Mouse (Mus musculus) layer of hippocampus, adult 9-10 months (tissue): ENCODE measurements at regions not wholly inside any gene's neighbourhood (a gene's known extent, or its start where the extent isn't known, plus 50 kb on each side); places are given as distances from the start of the nearest gene placed in this dataset.

Experiments used
- DNase-seq: peaks from one replicate; pipeline ENCODE4 v3.0.0; 2022; ENCODE audit warnings: low spot score

DNA sequence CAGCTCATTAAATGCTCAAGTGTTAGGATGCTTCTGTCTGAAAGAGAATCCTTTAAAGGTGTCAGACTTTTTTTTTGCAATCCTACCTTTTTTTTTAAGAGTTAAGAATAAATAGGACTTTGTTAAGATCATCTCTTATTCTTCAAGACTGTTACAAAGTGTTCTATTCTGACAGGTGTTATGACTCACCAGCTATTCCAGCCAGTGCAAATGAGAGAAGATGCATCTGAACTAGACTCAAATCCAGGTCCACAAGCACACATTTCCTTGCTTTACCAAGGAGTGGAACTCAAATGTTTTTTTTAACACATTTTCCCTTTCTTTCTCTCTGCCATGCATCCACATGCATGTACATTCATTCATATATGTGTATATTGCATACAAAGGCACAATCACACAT is 98.4 kb upstream of the Atp10a start:
- no peak for DNase-seq

DNA sequence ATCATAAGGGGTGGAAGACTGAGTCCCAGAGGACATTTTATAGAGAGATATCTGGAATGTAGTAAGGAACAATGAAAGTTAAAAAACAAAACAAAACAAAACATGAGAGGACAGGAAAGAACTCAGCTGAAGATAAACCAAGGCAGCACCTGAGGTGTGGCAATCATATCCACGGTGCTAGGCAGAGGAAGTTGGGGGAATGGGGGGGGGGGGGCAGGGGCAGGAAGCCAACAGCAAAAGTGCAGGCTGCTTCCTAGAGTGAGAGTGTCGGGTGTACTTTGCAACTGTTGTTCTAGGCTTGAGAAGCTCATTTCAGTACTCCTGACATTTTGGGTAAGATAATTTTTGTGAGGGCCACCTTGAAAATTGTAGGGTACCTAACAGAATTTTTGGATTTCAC is 87.2 kb upstream of the Atp10a start:
- DNase-seq = no peak

DNA sequence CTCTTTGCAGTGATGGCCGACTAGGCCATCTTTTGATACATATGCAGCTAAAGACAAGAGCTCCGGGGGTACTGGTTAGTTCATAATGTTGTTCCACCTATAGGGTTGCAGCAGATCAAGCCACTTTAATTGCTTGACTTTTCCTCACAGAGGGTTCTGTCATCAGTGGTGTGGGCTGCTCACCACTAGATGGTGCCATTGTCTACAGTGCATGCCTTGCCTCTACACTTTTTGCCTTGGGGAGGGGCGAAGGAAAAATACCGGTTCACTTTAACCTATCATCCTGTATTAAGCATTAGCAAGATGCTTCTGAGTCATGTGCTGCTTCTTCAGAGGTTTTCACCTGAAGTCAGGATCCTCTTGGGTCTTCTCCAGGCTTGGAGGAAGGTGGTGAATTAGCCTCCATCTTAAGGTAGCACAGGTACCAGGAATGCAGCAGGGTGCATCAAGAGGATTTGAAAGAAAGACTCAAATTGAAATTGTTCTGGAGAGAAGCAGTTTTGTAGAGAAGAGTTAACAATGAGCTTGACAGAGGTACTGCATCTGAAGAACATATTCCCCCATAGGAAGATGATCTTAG is 71.6 kb upstream of the Atp10a start:
- peak; percentile 6 for DNase-seq

DNA sequence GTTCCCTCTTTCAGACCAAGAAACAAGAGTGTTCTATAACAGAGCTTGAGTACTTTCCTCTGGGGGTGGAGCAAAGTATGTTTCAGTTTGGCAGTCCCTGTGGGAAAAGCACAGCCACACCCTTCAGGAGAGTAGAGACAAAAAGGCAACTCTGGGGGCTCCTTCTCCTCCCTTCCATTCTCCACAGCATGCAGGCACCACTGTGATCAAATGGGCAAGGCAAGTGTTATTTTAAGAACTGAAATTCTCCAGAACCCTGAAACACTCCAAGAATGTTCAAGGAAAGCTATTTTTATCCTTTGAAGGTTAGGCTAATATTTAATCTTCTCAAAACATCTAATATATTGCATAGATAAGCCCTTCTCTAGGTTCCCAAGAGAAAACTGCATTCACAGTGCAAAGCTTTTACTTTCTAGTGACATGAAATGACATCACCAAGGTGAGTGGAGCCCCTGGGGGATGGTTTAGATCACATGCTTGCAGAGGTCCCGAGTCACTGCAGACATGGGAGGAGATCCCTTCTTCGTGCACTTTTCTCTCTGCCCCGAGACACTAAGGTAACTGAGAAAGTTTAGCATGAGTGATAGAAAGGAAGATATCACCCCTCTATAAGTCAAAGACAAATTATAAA is 70.2 kb upstream of the Atp10a start:
- no peak for DNase-seq

DNA sequence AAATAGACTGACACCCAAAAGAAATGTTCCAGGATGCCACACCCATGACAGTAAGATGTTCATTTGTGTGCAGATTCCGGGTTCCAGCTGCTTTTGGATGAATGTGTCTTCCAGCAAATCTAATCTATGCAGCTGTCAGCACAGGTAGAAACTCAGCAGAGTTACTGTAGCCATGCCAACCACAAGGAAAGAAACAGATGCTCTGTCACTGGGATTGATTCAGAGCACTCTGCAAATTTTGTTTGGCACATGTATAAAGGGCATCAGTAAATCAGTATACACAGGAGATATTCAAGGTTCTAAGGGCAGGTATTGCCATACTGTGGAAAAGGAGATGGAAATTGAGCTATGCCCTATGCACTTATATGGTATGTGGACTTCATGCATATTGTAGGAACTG is 60.0 kb upstream of the Atp10a start:
- DNase-seq = no peak
